Mouse (Mus musculus): ENCODE data around the gene Actl6a. TPM values are rescaled to one million over a fixed set of nuclear protein-coding genes. Genes with fewer than 3 reads are reported as not detected.

Gene Actl6a
- polyA plus RNA-seq, 1 experiment from 2014 or later: 49.2 TPM

DNA sequence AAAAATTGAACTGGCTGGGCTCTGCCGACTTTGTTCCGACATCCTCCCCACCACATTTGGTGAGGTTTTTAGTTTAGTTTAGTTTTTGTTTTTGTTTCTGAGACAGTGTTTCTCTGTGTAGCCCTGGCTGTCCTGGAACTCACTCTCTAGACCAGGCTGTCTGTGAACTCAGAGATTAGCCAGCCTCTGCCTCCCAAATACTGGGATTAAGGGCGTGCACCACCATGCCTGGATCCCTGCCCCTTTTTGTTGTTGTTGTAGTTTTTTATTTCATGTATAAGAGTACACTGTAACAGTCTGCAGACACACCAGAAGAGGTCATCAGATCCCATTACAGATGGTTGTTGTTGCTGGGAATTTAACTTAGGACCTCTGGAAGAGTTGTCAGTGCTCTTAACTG is 16.1 kb upstream of the Actl6a start:
- WGBS: 45% methylated on average over 3 of the region's 3 CpGs
- no peaks in the 10 kb centered on the region for H3K9me3 ChIP-seq (ENCODE audit: control insufficient read depth)
- TF ChIP-seq CTCF (IDR thresholded peaks at IDR 0.05; ENCODE audit: low read depth): no peak
- peak; percentile 17 for ATAC-seq
- no peaks in the 10 kb centered on the region for H3K27me3 ChIP-seq (replicated peaks; ENCODE audit: control insufficient read depth, insufficient read depth, low read length)
- no peaks in the 10 kb centered on the region for H3K36me3 ChIP-seq (ENCODE audit: control insufficient read depth, insufficient read depth)
- no peak overlapping the region for H3K4me2 ChIP-seq (replicated peaks; ENCODE audit: low read depth)
- H3K4me3 ChIP-seq (ENCODE audit: low read depth, low read length): no peak overlapping the region
- H3K9ac ChIP-seq (ENCODE audit: low read depth, low read length): no peak overlapping the region
- H3K4me1 ChIP-seq (replicated peaks; ENCODE audit: control insufficient read depth, insufficient read depth, low read length): no peaks in the 10 kb centered on the region
- 0 out of 2 replicates have a peak overlapping the region, but pooled peaks have one; percentile 35 for H3K27ac ChIP-seq (ENCODE audit: low read depth, low read length)

DNA sequence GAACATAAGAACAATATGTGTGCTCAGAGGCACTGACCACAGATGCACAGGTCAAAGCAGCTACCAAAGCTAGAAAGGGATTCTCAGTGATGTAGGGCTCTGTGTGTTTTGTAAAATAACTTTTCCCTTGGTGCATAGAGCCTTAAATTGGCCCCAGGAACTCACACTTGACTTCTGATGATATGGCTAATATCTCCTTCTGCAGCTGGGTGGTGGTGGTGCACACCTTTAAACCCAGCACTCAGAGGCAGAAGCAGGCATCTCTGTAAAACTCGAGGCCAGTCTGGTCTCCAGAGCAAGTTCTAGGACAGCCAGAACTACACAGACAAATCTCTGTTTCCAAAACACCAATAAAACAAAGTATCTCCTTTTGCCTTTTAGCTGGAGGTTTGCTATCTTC is 15.2 kb upstream of the Actl6a start:
- H3K4me2 ChIP-seq (replicated peaks; ENCODE audit: low read depth): no peak overlapping the region
- WGBS: 53% methylated on average over 1 of the region's 1 CpGs
- H3K36me3 ChIP-seq (ENCODE audit: control insufficient read depth, insufficient read depth): no peaks in the 10 kb centered on the region
- no peak for TF ChIP-seq CTCF (IDR thresholded peaks at IDR 0.05; ENCODE audit: low read depth)
- ATAC-seq: no peak
- H3K4me1 ChIP-seq (replicated peaks; ENCODE audit: control insufficient read depth, insufficient read depth, low read length): no peaks in the 10 kb centered on the region
- H3K4me3 ChIP-seq (ENCODE audit: low read depth, low read length): no peak overlapping the region
- no peak overlapping the region for H3K9ac ChIP-seq (ENCODE audit: low read depth, low read length)
- H3K9me3 ChIP-seq (ENCODE audit: control insufficient read depth): no peaks in the 10 kb centered on the region
- no peaks in the 10 kb centered on the region for H3K27me3 ChIP-seq (replicated peaks; ENCODE audit: control insufficient read depth, insufficient read depth, low read length)
- H3K27ac ChIP-seq (ENCODE audit: low read depth, low read length): no peak overlapping the region

DNA sequence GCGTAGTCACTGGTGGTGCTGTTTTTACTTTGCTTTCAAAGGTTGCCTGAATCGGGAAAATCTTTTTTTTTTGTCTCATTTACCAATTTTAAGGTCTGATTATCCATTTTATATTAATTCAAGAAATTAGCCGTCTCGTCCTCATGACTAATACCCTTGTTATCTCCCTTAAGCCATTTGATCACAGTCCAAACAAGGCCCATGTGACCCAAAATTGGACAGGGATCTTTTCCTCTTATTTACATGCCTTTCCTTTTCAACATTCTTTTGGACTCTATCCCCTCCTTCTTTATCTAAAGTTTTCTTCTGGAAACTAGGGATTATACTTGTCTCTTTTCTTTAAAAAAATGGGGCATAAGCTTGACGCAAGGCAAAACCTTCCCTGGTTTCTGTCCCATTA is 14.3 kb upstream of the Actl6a start:
- TF ChIP-seq CTCF (IDR thresholded peaks at IDR 0.05; ENCODE audit: low read depth): no peak
- H3K27ac ChIP-seq (ENCODE audit: low read depth, low read length): no peak overlapping the region
- no peak overlapping the region for H3K4me3 ChIP-seq (ENCODE audit: low read depth, low read length)
- 64% methylated on average over 5 of the region's 5 CpGs for WGBS
- no peak overlapping the region for H3K4me2 ChIP-seq (replicated peaks; ENCODE audit: low read depth)
- H3K27me3 ChIP-seq (replicated peaks; ENCODE audit: control insufficient read depth, insufficient read depth, low read length): no peaks in the 10 kb centered on the region
- no peaks in the 10 kb centered on the region for H3K9me3 ChIP-seq (ENCODE audit: control insufficient read depth)
- ATAC-seq: no peak
- no peaks in the 10 kb centered on the region for H3K36me3 ChIP-seq (ENCODE audit: control insufficient read depth, insufficient read depth)
- no peak overlapping the region for H3K9ac ChIP-seq (ENCODE audit: low read depth, low read length)
- H3K4me1 ChIP-seq (replicated peaks; ENCODE audit: control insufficient read depth, insufficient read depth, low read length): no peaks in the 10 kb centered on the region

DNA sequence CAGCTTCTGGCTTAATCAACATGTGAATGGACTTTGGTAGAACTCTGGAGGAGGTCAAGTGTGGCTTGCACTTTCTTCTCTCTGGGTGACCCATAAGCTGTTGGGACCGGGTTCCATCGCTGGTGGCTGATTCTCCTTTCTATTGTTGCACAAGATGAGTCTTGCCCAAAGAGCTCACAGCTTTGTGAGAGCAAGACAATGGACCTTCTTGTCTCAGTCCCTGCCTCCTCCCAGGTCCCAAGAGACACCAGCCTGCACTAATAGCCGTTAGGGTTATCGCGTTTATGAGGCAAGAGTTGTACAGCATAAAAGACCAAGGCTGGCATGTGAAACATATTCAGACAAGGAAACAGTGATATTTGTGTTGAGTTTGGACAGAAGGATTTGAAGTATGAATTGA is 11.9 kb upstream of the Actl6a start:
- Histone ChIP-seq H3K27me3 (replicated peaks; ENCODE audit: control insufficient read depth, insufficient read depth, low read length) (no peaks in the 10 kb centered on the region), H3K9me3 (ENCODE audit: control insufficient read depth) (no peaks in the 10 kb centered on the region), H3K27ac (ENCODE audit: low read depth, low read length) (no peak overlapping the region), H3K4me3 (ENCODE audit: low read depth, low read length) (no peak overlapping the region), H3K4me2 (replicated peaks; ENCODE audit: low read depth) (no peak overlapping the region), H3K4me1 (replicated peaks; ENCODE audit: control insufficient read depth, insufficient read depth, low read length) (no peaks in the 10 kb centered on the region), H3K9ac (ENCODE audit: low read depth, low read length) (no peak overlapping the region), H3K36me3 (ENCODE audit: control insufficient read depth, insufficient read depth) (no peaks in the 10 kb centered on the region)
- ATAC-seq: no peak
- WGBS: 58% methylated on average over 5 of the region's 5 CpGs
- TF ChIP-seq CTCF (IDR thresholded peaks at IDR 0.05; ENCODE audit: low read depth): no peak

DNA sequence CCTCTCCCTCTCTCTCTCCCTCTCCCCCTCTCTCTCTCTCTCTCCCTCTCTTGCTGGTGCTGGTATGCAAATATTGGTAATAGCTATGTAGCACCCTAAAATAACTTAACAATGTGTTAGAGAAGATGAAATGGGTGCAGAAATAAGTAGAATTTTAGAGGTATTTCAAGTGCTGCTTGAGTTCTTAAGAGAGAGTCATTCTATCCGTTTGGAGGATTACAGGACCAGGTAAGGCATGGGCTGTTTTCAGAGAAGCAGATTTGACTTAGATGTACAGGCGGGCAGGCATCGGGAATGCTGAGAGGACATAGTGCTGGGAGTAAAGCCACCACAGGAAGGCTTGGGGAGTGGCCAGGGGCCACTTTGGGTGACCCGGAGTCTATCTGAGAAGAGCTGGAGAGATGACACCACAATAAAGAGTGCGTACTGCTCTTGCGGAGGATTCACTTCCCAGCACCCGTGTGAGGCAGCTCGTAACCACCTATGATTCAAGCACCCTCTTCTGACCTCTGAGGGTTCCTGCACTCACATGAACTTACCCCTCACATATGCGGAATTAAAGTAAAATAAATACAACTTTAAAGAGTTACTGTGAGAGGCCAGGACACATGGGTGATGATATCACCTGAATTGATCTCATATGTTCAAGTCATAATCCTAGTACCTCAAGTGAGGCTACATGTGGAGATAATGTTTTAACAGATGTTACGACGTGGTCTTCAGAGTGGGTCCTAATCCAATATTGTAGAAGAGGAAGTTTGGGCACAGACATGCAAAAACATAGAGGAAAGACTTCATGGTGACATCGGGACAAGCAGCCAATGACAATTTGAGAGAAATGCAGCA is 11.1 kb upstream of the Actl6a start:
- Histone ChIP-seq H3K27me3 (replicated peaks; ENCODE audit: control insufficient read depth, insufficient read depth, low read length) (no peaks in the 10 kb centered on the region), H3K9me3 (ENCODE audit: control insufficient read depth) (no peaks in the 10 kb centered on the region), H3K4me2 (replicated peaks; ENCODE audit: low read depth) (no peak overlapping the region), H3K4me1 (replicated peaks; ENCODE audit: control insufficient read depth, insufficient read depth, low read length) (no peaks in the 10 kb centered on the region), H3K4me3 (ENCODE audit: low read depth, low read length) (no peak overlapping the region), H3K9ac (ENCODE audit: low read depth, low read length) (no peak overlapping the region), H3K27ac (ENCODE audit: low read depth, low read length) (no peak overlapping the region), H3K36me3 (ENCODE audit: control insufficient read depth, insufficient read depth) (no peaks in the 10 kb centered on the region)
- peak; percentile 47 for TF ChIP-seq CTCF (IDR thresholded peaks at IDR 0.05; ENCODE audit: low read depth)
- 65% methylated on average over 12 of the region's 12 CpGs for WGBS
- ATAC-seq: no peak

DNA sequence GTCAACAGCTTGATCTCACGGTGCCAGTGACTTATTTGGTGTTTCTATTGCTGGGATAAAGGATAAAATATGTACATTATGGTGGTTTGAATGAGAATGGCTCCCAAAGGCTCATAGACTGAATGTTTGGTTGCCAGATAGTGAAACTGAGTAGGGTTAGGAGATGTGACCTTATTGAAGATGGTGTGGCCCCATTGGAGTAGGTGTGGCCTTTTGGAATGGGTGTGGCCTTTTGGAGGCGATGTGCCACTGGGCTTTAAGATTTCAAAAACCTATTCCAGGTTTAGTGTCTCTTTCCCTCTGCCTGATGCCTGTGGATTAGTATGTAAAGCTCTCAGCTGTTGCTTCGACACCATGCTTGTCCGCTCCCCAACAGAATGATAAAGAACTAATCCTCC is 10.5 kb upstream of the Actl6a start:
- Histone ChIP-seq H3K27ac (ENCODE audit: low read depth, low read length) (no peak overlapping the region), H3K4me2 (replicated peaks; ENCODE audit: low read depth) (no peak overlapping the region), H3K4me1 (replicated peaks; ENCODE audit: control insufficient read depth, insufficient read depth, low read length) (no peaks in the 10 kb centered on the region), H3K9me3 (ENCODE audit: control insufficient read depth) (no peaks in the 10 kb centered on the region), H3K36me3 (ENCODE audit: control insufficient read depth, insufficient read depth) (no peaks in the 10 kb centered on the region), H3K4me3 (ENCODE audit: low read depth, low read length) (no peak overlapping the region), H3K9ac (ENCODE audit: low read depth, low read length) (no peak overlapping the region), H3K27me3 (replicated peaks; ENCODE audit: control insufficient read depth, insufficient read depth, low read length) (no peaks in the 10 kb centered on the region)
- no peak for ATAC-seq
- TF ChIP-seq CTCF (IDR thresholded peaks at IDR 0.05; ENCODE audit: low read depth): no peak
- 80% methylated on average over 4 of the region's 4 CpGs for WGBS

All from intestine, postnatal 0 days (tissue).